Mouse (Mus musculus) midbrain, postnatal 0 days (tissue): ENCODE measurements around the gene Tnfrsf21. TPM values are rescaled to one million over a fixed set of nuclear protein-coding genes. Genes with fewer than 3 reads are reported as not detected.
A peak's percentile ranks its signal among the peaks of the same experiment; 100 is the strongest.

Source experiments
- ATAC-seq: fragments of 200-750 bp; cut with Nextera tagmentation; 2 replicates; pipeline ENCODE4 v1.8.0; 2017; ENCODE audit warnings: moderate number of reproducible peaks, mild to moderate bottlenecking, moderate TSS enrichment, moderate library complexity; ENCODE audit not compliant: low FRiP score
- DNase-seq: peaks from one replicate; pipeline ENCODE4 v3.0.0-alpha.2; 2015; ENCODE audit warnings: low spot score
- H3K27ac ChIP-seq: fragments of 300-500 bp; sonication (generic); 2 replicates; pipeline ENCODE4 v1.5.1; 2014; ENCODE audit warnings: low read depth, mild to moderate bottlenecking, low read length, mixed read lengths
- H3K27me3 ChIP-seq: fragments of 300-500 bp; sonication (generic); 2 replicates; pipeline ENCODE4 v1.6.1; 2014; ENCODE audit warnings: low read length, control low read depth, mixed read lengths; ENCODE audit not compliant: insufficient read depth
- H3K36me3 ChIP-seq: fragments of 300-500 bp; sonication (generic); 2 replicates; pipeline ENCODE4 v1.6.1; 2014; ENCODE audit warnings: low read length, control low read depth, mixed read lengths; ENCODE audit not compliant: insufficient read depth
- H3K4me1 ChIP-seq: fragments of 300-500 bp; sonication (generic); 2 replicates; pipeline ENCODE4 v1.6.1; 2014; ENCODE audit warnings: mild to moderate bottlenecking, control low read depth, antibody characterized with exemption, low read length, mixed read lengths; ENCODE audit not compliant: insufficient read depth
- H3K4me2 ChIP-seq: fragments of 300-500 bp; sonication (generic); 2 replicates; pipeline ENCODE4 v1.6.1; 2014; ENCODE audit warnings: low read depth, mild to moderate bottlenecking, low read length, mixed read lengths; ENCODE audit not compliant: poor library complexity, severe bottlenecking
- H3K4me3 ChIP-seq: fragments of 300-500 bp; sonication (generic); 2 replicates; pipeline ENCODE4 v1.5.1; 2014; ENCODE audit warnings: low read depth, mild to moderate bottlenecking, low read length, moderate library complexity
- H3K9ac ChIP-seq: fragments of 300-500 bp; sonication (generic); replicated peaks from 2 replicates; pipeline ENCODE4 v1.6.1; 2014; ENCODE audit warnings: mild to moderate bottlenecking, low read length, moderate library complexity, mixed read lengths; ENCODE audit not compliant: poor library complexity, severe bottlenecking
- H3K9me3 ChIP-seq: fragments of 300-500 bp; sonication (generic); 2 replicates; pipeline ENCODE4 v1.6.1; 2016; ENCODE audit warnings: low read length, control low read depth
- CTCF ChIP-seq: IDR thresholded peaks from 2 replicates; pipeline ENCODE4 v1.5.1; 2016; ENCODE audit warnings: antibody characterized with exemption, mild to moderate bottlenecking
- WGBS: fragments of 180-500 bp; shearing (Covaris S2); extraction: QIAGEN DNeasy Blood & Tissue Kit; methylation state at CpG from one replicate; pipeline ENCODE4 v1.1.7; 2014; 5-methylcytosine and 5-hydroxymethylcytosine counted together
- polyA plus RNA-seq: library from polyadenylated mRNA; unstranded; fragments of >200 nt; fragmentation: Nextera tagmentation; extraction: Ambion mirVana; gene quantifications from 2 replicates; pipeline ENCODE4 v1.2.1, GENCODE M21; 2015
- total RNA-seq: library from RNA; depleted of rRNA; stranded (reverse); fragments of >200 nt; gene quantifications from 2 replicates; pipeline ENCODE4 v1.2.3, GENCODE M21; 2014; rRNA removed

Gene Tnfrsf21
- 94.6 and 110 TPM in 2 replicates for total RNA-seq
- polyA plus RNA-seq, result 74.5 and 74.6 TPM in 2 replicates

- no peaks in the 10 kb centered on the region for H3K9me3 ChIP-seq
- WGBS, result under 1% methylated on average over 78 of the region's 80 CpGs
- peak; percentile 86 for TF ChIP-seq CTCF
- 0 out of 2 replicates have a peak, but pooled peaks cover 5% of the 10 kb centered on the region for H3K4me1 ChIP-seq
- DNase-seq (peak; percentile 98), ATAC-seq (peak; percentile 93)
- H3K4me3 ChIP-seq, result peak within 1 kb of the TSS; percentile 92
- H3K9ac ChIP-seq, result peak within 1 kb of the TSS; percentile 99
- H3K36me3 ChIP-seq, result no peaks in the 10 kb centered on the region
- no peaks in the 10 kb centered on the region for H3K27me3 ChIP-seq
- peak within 1 kb of the TSS; percentile 59 for H3K4me2 ChIP-seq
- H3K27ac ChIP-seq, result peak within 1 kb of the TSS; percentile 95
Measured at GRCm38 (mm10) chr17:43016371-43017331, at the start of gene Tnfrsf21. Gene Tnfrsf21, plus strand, starts transcription at chr17:43016555.

GRCm38 (mm10) chr17:42968174-42968573 lies 48.2 kb upstream of the Tnfrsf21 start:
- Histone ChIP-seq H3K36me3 (no peaks in the 10 kb centered on the region), H3K9ac (no peak overlapping the region), H3K27ac (no peak overlapping the region), H3K4me1 (no peaks in the 10 kb centered on the region), H3K4me3 (no peak overlapping the region), H3K4me2 (no peak overlapping the region), H3K27me3 (no peaks in the 10 kb centered on the region), H3K9me3 (no peaks in the 10 kb centered on the region)
- ATAC-seq (no peak), DNase-seq (no peak)
- WGBS, result 90% methylated on average over 2 of the region's 2 CpGs
- TF ChIP-seq CTCF, result no peak

- no peak for ATAC-seq
- Histone ChIP-seq H3K4me1 (no peaks in the 10 kb centered on the region), H3K4me3 (no peak overlapping the region), H3K9ac (no peak overlapping the region), H3K4me2 (no peak overlapping the region), H3K9me3 (no peaks in the 10 kb centered on the region), H3K36me3 (no peaks in the 10 kb centered on the region), H3K27ac (no peak overlapping the region), H3K27me3 (no peaks in the 10 kb centered on the region)
- no peak for DNase-seq
- TF ChIP-seq CTCF, result no peak
- WGBS, result 83% methylated on average over 18 of the region's 18 CpGs
Measured at GRCm38 (mm10) chr17:42975312-42975996, 40.9 kb upstream of the Tnfrsf21 start.

GRCm38 (mm10) chr17:42977766-42978165 lies 38.6 kb upstream of the Tnfrsf21 start:
- DNase-seq (no peak), ATAC-seq (no peak)
- 73% methylated on average over 7 of the region's 7 CpGs for WGBS
- no peak for TF ChIP-seq CTCF
- H3K36me3 ChIP-seq, result no peaks in the 10 kb centered on the region
- H3K27ac ChIP-seq, result no peak overlapping the region
- no peaks in the 10 kb centered on the region for H3K27me3 ChIP-seq
- H3K9ac ChIP-seq, result no peak overlapping the region
- H3K4me3 ChIP-seq, result no peak overlapping the region
- H3K9me3 ChIP-seq, result no peaks in the 10 kb centered on the region
- H3K4me1 ChIP-seq, result no peaks in the 10 kb centered on the region
- H3K4me2 ChIP-seq, result no peak overlapping the region

GRCm38 (mm10) chr17:42978345-42978744 lies 38.0 kb upstream of the Tnfrsf21 start:
- ATAC-seq (no peak), DNase-seq (no peak)
- H3K9ac ChIP-seq, result no peak overlapping the region
- H3K36me3 ChIP-seq, result no peaks in the 10 kb centered on the region
- H3K4me1 ChIP-seq, result no peaks in the 10 kb centered on the region
- H3K27ac ChIP-seq, result no peak overlapping the region
- no peak overlapping the region for H3K4me3 ChIP-seq
- 89% methylated on average over 4 of the region's 4 CpGs for WGBS
- H3K27me3 ChIP-seq, result no peaks in the 10 kb centered on the region
- H3K4me2 ChIP-seq, result no peak overlapping the region
- H3K9me3 ChIP-seq, result no peaks in the 10 kb centered on the region
- no peak for TF ChIP-seq CTCF
